Mouse (Mus musculus) brain, embryonic 14.5 days (tissue): ENCODE data around the gene Vps25. TPM values are rescaled to one million over a fixed set of nuclear protein-coding genes. Genes with fewer than 3 reads are reported as not detected.

Experiments used
- DNase-seq: peaks from one replicate; pipeline ENCODE4 v3.0.0-alpha.2; 2011; ENCODE audit warnings: low read depth
- CTCF ChIP-seq: fragments of 200-500 bp; IDR thresholded peaks from 2 replicates; pipeline ENCODE4 v1.5.1; 2012; ENCODE audit warnings: inconsistent platforms, mild to moderate bottlenecking, moderate library complexity, borderline replicate concordance; ENCODE audit not compliant: insufficient read depth, insufficient read length; ENCODE audit errors: extremely low read depth
- POLR2A ChIP-seq: fragments of 200-500 bp; IDR thresholded peaks from 2 replicates; pipeline ENCODE4 v1.6.1; 2012; ENCODE audit warnings: mild to moderate bottlenecking, inconsistent platforms, borderline replicate concordance; ENCODE audit not compliant: poor library complexity, insufficient read depth, insufficient read length, severe bottlenecking; ENCODE audit errors: extremely low read depth
- polyA plus RNA-seq: library from polyadenylated mRNA; depleted of rRNA; stranded (reverse); fragments of >200 nt; gene quantifications from 2 replicates; pipeline ENCODE4 v1.2.3, GENCODE M21; 2012; rRNA removed

Gene Vps25
- polyA plus RNA-seq: 55.2 and 69.3 TPM in 2 replicates

- peak; percentile 93 for DNase-seq
These were observed at the start of gene Vps25 for GRCm38 (mm10) chr11:101253613-101254389. Gene Vps25 (plus strand): TSS chr11:101253707.

DNA sequence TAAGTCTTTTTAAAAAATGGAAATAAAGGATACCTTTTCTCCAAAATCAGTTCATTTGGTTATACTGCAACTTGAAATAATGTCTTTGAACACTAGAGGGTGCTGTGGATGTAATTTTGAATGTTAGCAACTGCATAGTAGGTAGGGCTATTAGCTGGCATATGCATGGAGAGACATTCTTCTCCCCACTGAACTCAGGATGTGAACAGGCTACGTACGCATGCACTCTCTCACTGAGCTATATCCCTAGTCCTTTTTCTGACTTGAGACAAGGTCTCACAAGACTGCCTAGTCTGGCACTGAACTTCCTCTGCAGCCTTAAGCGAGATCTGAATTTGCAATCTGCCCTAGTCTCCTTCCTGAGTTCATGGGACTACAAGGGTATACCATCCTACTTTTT is 41.5 kb upstream of the Vps25 start:
- peak; percentile 89 for DNase-seq
- TF ChIP-seq CTCF: 0 out of 2 replicates have a peak, but pooled peaks have one; percentile 30
- no peak for TF ChIP-seq POLR2A

More at GRCm38 (mm10) chr11:101253613-101254389, at the start of gene Vps25:
- peak; percentile 52; the same call in 1 of the 2 replicates for TF ChIP-seq POLR2A
- TF ChIP-seq CTCF: no peak

DNA sequence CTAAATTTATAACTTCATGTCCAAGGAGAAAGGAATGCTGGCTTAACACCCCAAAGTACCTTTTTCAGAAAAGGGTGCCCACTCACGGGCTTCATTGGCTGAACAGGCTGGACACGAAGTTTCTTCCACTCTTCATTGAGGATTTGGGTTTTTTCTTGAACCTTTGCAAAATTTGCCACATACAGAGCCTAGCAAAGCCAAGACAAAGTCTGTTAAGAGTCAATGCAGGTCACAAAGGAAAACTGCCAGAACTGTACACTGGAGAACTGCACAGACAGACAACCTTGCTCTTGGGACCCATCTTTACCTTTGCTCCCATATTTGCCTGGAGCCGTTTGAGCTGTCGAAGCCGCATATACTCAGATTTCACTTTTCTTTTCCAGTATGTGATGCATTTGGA is 36.6 kb upstream of the Vps25 start:
- no peak for DNase-seq
- no peak for TF ChIP-seq POLR2A
- TF ChIP-seq CTCF: no peak

GRCm38 (mm10) chr11:101218436-101219055 is 35.0 kb upstream of the Vps25 start:
- TF ChIP-seq CTCF: no peak
- DNase-seq: no peak

- no peak for TF ChIP-seq POLR2A
- TF ChIP-seq CTCF: no peak
- DNase-seq: no peak
These were observed 32.7 kb upstream of the Vps25 start for GRCm38 (mm10) chr11:101220853-101221252.

- DNase-seq: no peak
- TF ChIP-seq POLR2A (no peak), CTCF (no peak)
These were observed 32.1 kb upstream of the Vps25 start for GRCm38 (mm10) chr11:101221306-101221986.

DNA sequence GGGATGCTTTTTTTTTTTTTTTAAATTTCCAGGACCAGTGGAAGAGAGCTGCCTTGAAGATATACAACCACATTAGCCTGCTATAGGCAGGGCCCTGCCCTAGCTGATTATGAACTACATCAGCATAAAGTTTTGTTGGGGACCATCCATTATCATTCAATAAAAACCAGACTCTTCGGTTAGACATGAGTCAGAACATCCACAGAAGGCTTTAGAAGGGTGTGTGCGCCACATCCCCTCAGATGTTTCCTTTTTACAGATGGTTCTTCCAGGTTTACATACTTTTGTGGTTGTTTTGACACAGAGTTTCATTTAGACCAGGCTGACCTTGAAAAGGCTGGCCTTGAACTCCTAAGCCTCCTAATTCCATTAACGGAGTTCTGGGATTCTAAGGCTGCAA is 29.2 kb upstream of the Vps25 start:
- no peak for TF ChIP-seq CTCF
- TF ChIP-seq POLR2A: no peak
- no peak for DNase-seq

DNA sequence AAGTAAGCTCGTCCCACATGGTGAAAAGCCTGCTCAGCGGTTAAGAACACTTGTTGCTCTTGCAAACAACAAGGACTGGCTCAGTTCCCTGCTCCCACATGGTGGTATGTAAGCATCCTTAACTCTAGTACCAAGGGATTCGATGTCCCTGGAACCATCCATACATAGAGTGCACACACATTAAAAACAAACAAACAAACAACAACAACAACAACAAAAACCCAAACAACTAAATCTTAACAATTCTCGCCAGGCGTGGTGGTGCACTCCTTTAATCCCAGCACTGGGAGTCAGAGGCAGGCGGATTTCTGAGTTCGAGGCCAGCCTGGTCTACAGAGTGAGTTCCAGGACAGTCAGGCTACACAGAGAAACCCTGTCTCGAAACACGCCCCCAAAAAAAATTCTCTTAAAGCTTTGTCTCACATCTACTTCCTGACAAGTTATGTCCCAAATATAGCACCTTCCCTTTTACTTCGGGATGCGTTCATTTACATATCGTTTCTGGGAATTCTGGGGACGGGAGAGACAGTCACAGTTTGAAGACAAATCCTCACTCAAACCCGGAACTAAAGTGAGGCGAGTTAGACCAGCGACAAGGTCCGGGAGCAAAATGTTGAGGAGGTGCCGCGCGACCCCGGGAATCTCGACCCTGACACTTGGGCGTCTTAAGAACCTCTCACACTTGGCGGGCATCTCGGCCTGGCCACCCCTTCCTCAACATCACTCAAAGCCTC is 28.0 kb upstream of the Vps25 start:
- TF ChIP-seq POLR2A (no peak), CTCF (no peak)
- DNase-seq: no peak

GRCm38 (mm10) chr11:101226065-101226701 is 27.3 kb upstream of the Vps25 start, which contains the start of gene Ezh1:
Gene Ezh1 (minus strand): TSS chr11:101226463.
- TF ChIP-seq CTCF (no peak), POLR2A (peak; percentile 55)
- peak; percentile 86 for DNase-seq

DNA sequence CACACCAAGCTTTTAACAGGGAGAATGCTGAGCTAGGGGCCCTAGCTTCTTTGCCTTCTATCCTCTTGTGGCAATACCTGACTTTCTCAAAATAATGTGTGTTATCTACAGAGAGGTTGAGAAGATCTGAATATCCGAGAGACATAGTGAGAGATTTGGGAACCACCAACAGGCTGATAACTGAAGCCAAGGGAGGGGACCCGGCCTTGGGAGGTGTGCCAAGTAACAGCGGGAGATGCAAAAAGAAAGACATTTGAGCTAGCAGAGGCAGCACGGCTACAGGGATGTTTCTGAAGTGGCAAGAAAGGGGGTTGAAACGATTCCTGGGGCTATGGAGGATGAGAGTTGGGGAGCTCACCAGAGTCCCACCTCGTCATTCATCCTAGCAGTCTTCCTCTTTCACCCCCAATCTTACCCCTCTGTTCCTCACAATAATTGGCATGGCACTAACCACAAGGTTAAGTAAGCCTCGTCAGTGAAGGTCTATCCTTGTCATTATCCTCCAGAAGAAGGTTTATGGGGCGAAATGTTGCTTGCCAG is 24.1 kb upstream of the Vps25 start:
- TF ChIP-seq POLR2A (no peak), CTCF (no peak)
- DNase-seq: peak; percentile 15
